Mouse (Mus musculus): ENCODE results near the gene Col24a1.

Gene Col24a1

GRCm38 (mm10) chr3:145292337-145293134 lies at the start of gene Col24a1:
Gene Col24a1 (plus strand): TSS chr3:145292472.
- DNase-seq (ENCODE audit: low read depth) = no peak

GRCm38 (mm10) chr3:145248040-145248439 lies 44.2 kb upstream of the Col24a1 start:
- no peak for DNase-seq (ENCODE audit: low read depth)

GRCm38 (mm10) chr3:145253066-145253465 lies 39.2 kb upstream of the Col24a1 start:
- no peak for DNase-seq (ENCODE audit: low read depth)

GRCm38 (mm10) chr3:145254764-145255396 lies 37.4 kb upstream of the Col24a1 start:
- DNase-seq (ENCODE audit: low read depth) = no peak

GRCm38 (mm10) chr3:145256647-145257046 lies 35.6 kb upstream of the Col24a1 start:
- DNase-seq (ENCODE audit: low read depth) = no peak

GRCm38 (mm10) chr3:145259678-145260077 lies 32.6 kb upstream of the Col24a1 start:
- no peak for DNase-seq (ENCODE audit: low read depth)

- no peak for DNase-seq (ENCODE audit: low read depth)
Observed at GRCm38 (mm10) chr3:145263131-145263530, 29.1 kb upstream of the Col24a1 start.

- DNase-seq (ENCODE audit: low read depth) = no peak
Observed at GRCm38 (mm10) chr3:145268066-145268465, 24.2 kb upstream of the Col24a1 start.

- DNase-seq (ENCODE audit: low read depth) = no peak
Observed at GRCm38 (mm10) chr3:145274191-145274590, 18.1 kb upstream of the Col24a1 start.

GRCm38 (mm10) chr3:145293207-145293606 lies 935 bp downstream of the Col24a1 start:
- no peak for DNase-seq (ENCODE audit: low read depth)

- no peak for DNase-seq (ENCODE audit: low read depth)
Observed at GRCm38 (mm10) chr3:145293623-145294307, 1.5 kb downstream of the Col24a1 start.

- no peak for DNase-seq (ENCODE audit: low read depth)
Observed at GRCm38 (mm10) chr3:145299980-145300591, 7.8 kb downstream of the Col24a1 start.

GRCm38 (mm10) chr3:145305311-145305710 lies 13.0 kb downstream of the Col24a1 start:
- DNase-seq (ENCODE audit: low read depth) = no peak

- no peak for DNase-seq (ENCODE audit: low read depth)
Observed at GRCm38 (mm10) chr3:145307209-145307608, 14.9 kb downstream of the Col24a1 start.

- no peak for DNase-seq (ENCODE audit: low read depth)
Observed at GRCm38 (mm10) chr3:145320587-145321274, 28.5 kb downstream of the Col24a1 start.

- DNase-seq (ENCODE audit: low read depth) = no peak
Observed at GRCm38 (mm10) chr3:145325402-145325801, 33.1 kb downstream of the Col24a1 start.

GRCm38 (mm10) chr3:145331642-145332041 lies 39.4 kb downstream of the Col24a1 start:
- no peak for DNase-seq (ENCODE audit: low read depth)

GRCm38 (mm10) chr3:145334046-145334445 lies 41.8 kb downstream of the Col24a1 start:
- DNase-seq (ENCODE audit: low read depth) = no peak

- no peak for DNase-seq (ENCODE audit: low read depth)
Observed at GRCm38 (mm10) chr3:145337161-145337560, 44.9 kb downstream of the Col24a1 start.

- no peak for DNase-seq (ENCODE audit: low read depth)
Observed at GRCm38 (mm10) chr3:145339851-145340499, 47.7 kb downstream of the Col24a1 start.

GRCm38 (mm10) chr3:145348690-145349089 lies 56.4 kb downstream of the Col24a1 start:
- no peak for DNase-seq (ENCODE audit: low read depth)
